8 mouse cellular contexts compared by ENCODE assay signal in the genomic region with DNA sequence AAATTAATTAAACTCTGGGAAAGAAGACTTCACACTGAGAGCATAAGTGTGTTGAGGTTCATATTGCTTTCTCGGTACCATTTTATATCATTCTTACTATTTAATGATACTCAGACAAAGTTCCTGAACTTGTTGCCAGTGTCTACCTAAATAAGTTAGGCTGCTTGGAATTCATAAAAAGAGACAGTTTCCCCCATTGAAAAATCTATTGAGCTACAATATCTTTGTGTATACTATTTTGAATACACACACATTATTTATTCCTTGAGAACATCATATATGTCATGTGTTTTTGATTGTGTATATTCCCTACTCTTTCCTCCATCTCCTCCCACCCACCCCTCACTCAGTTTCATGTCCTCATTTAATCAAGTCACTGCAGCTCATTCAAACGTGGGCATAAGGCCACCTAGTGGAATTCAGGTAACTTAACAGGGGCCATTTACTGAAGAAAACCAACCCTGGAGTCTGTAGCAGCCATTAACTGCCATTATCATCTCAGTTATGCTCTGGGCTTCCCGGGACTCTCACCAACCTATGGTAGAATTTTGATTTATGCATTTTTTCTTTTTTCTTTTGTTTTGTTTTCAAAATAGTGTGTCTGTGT. TPM values are rescaled to one million over a fixed set of nuclear protein-coding genes. Genes with fewer than 3 reads are reported as not detected.
DNase-seq lines count a peak whose midpoint lies in the region; ATAC-seq and TF ChIP-seq lines count a peak whose summit lies in the region.

No protein-coding gene starts in this region.

- H3K4me3 ChIP-seq in heart, adult 2 months: peak overlapping the region; percentile 61

- H3K27ac ChIP-seq in heart, adult 2 months: peak overlapping the region; percentile 87

- no peaks in the 10 kb centered on the region for H3K79me2 ChIP-seq in heart, adult 2 months (replicated peaks; ENCODE audit: control insufficient read depth, insufficient read depth, low read length)

- H3K27me3 ChIP-seq in heart, adult 2 months (ENCODE audit: control insufficient read depth, insufficient read depth, low read length): no peaks in the 10 kb centered on the region

- intact Hi-C loops in heart, adult 2 months (cut with DNase I): loop anchor here (1.0 to 2.0 kb wide), 2 partner anchors 60 to 128 kb away; a partner anchor contains a TSS
- intact Hi-C loops in heart, postnatal 25 days (cut with DNase I): loop anchor here (1.0 to 10.0 kb wide), 3 partner anchors 61 to 336 kb away; a partner anchor contains a TSS
- intact Hi-C loops in left cerebral cortex, postnatal 10 days (cut with DNase I): no loop called here

- peak; percentile 45; the same call in 1 of the 2 replicates for ATAC-seq in monocyte, adult 5-6 weeks (replicated peaks; ENCODE audit: insufficient number of reproducible peaks, low FRiP score, low TSS enrichment, poor library complexity, severe bottlenecking)

- TF ChIP-seq EP300 in heart, adult 2 months (IDR thresholded peaks at IDR 0.05; ENCODE audit: insufficient read depth, low read depth, low read length): no peak

- TF ChIP-seq POLR2A in heart, adult 2 months (IDR thresholded peaks at IDR 0.05; ENCODE audit: insufficient read depth, low read depth, low read length): no peak

- DNase-seq in heart, adult 2 months: peak in 1 of 2 experiments; percentile 23
- no peak for DNase-seq in heart, postnatal 25 days (ENCODE audit: low spot score)
- peak; percentile 59 for DNase-seq in MEL-GATA-1-ER (ENCODE audit: extremely low read depth, low read depth)
- peak; percentile 10 for DNase-seq in heart, postnatal 4 days
- DNase-seq in left cerebral cortex, postnatal 10 days (ENCODE audit: extremely low spot score in 1 of 2, low spot score in 2 of 2): no peak
- DNase-seq in kidney, adult 11 months: no peak
- DNase-seq in urinary bladder, adult 2 months (ENCODE audit: low spot score): no peak

- TF ChIP-seq CTCF in heart, adult 2 months (IDR thresholded peaks at IDR 0.05): peak; percentile 72

- peaks cover 5% of the 10 kb centered on the region; the same call in 1 of the 2 replicates for H3K36me3 ChIP-seq in heart, adult 2 months (ENCODE audit: control insufficient read depth, insufficient read depth, low read length)

- 28% methylated on average over 3 of the region's 3 CpGs for WGBS in heart, adult 2 months

- peaks cover 3% of the 10 kb centered on the region for H3K4me1 ChIP-seq in heart, adult 2 months (ENCODE audit: control insufficient read depth, insufficient read depth, low read length)

- peak overlapping the region; percentile 70 for H3K9ac ChIP-seq in heart, adult 2 months (ENCODE audit: low read depth, low read length)

RNA-seq across cellular contexts. Expression of a gene that starts 0.7 kb away (rescaled TPM):
- 10 to 100 TPM; 10.7 to 16.0 TPM for total RNA-seq in heart, adult 2 months (2021)
- polyA plus RNA-seq in heart, adult 2 months (2012; rRNA removed): 9.5 and 16.8 TPM in 2 replicates
- total RNA-seq in heart, postnatal 25 days (2021): 10 to 100 TPM; 10.0 to 12.6 TPM
- 1 to 10 TPM; 4.5 to 5.5 TPM for total RNA-seq in heart, postnatal 4 days (2021)
- total RNA-seq in monocyte, adult 5-6 weeks (2017): 46.6 to 64.4 TPM (median 57.1 TPM) in 3 replicates
- 1 to 10 TPM; 1.0 to 1.4 TPM for total RNA-seq in left cerebral cortex, postnatal 10 days (2021)
- 76.1 and 142 TPM in 2 replicates for polyA plus RNA-seq in urinary bladder, adult 2 months (2012; rRNA removed)

RNA-seq across cellular contexts. Expression of a gene that starts 26.4 kb away (rescaled TPM):
- total RNA-seq in heart, adult 2 months (2021): under 1 TPM; 0.16 to 0.18 TPM
- 0.04 TPM in 1 of 2 replicates, not detected in the other for polyA plus RNA-seq in heart, adult 2 months (2012; rRNA removed)
- under 1 TPM in 1 of 2 experiments, not detected in 1; 0.14 TPM for total RNA-seq in heart, postnatal 25 days (2021)
- under 1 TPM in 1 of 2 experiments, not detected in 1; 0.09 TPM for total RNA-seq in heart, postnatal 4 days (2021)
- 0.29 to 0.64 TPM in 2 of 3 replicates, not detected in the other for total RNA-seq in monocyte, adult 5-6 weeks (2017)
- not detected for total RNA-seq in left cerebral cortex, postnatal 10 days (2021)
- 0.78 and 2.7 TPM in 2 replicates for polyA plus RNA-seq in urinary bladder, adult 2 months (2012; rRNA removed)

Comparison
In these comparisons a context has a peak if more than half of its experiments do, and no peak if none do; other contexts are left out.
1. DNase-seq: peak in MEL-GATA-1-ER (single experiment) and heart, postnatal 4 days (single experiment); none in heart, postnatal 25 days (single experiment), left cerebral cortex, postnatal 10 days (0 of 2), kidney, adult 11 months (single experiment) and urinary bladder, adult 2 months (single experiment).